ENCODE assay signal across 12 mouse cellular contexts in the genomic region with DNA sequence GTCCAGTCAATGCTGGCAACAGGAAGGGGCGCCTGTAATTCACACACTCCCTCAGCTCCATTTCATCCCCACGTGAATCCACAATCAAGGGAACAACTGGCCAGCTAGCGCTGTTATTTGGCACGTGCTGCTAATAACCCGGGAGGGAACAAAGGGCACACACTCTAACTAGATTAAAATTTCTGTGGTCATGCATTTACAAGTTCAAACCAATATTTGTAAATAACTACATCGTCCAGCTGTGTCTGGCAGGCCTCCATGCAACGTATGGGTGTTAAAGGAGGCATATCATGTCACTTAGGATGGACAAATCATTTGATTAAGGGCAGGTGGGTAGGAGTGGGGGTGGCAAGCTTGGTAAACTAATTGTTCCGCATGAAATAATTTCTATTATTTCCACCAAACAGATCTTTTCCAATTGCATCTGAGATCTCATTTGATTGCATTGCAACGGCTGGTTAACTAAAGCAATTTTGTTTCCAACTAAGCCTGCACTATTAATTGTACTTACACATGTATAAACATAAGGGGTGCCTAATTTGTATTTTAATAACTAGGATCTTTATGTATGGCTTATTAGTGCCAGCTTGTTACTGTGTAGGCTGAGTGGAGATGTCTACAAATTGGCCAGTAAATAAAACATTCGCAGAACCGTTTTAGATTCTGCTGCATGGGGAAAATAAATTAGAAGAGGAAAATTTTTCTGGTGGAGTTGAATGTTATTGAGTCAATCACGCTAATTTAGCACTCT.
DNase-seq lines count a peak whose midpoint lies in the region; ATAC-seq and TF ChIP-seq lines count a peak whose summit lies in the region.
"Had no signal": no experiment of that assay in that cellular context is flagged by ENCODE, and none has a peak within 500 bp of the region (broad histone marks: within the 10 kb centered on the region; RNA-seq: fewer than 3 reads in every experiment).

No protein-coding gene starts in this region.

- no peaks in the 10 kb centered on the region for H3K36me3 ChIP-seq in hindbrain, embryonic 11.5 days (ENCODE audit: control insufficient read depth, insufficient read depth, low read length)
- H3K36me3 ChIP-seq in hindbrain, embryonic 10.5 days, result no peaks in the 10 kb centered on the region
- no peaks in the 10 kb centered on the region for H3K36me3 ChIP-seq in forebrain, embryonic 12.5 days (replicated peaks)
- no peaks in the 10 kb centered on the region for H3K36me3 ChIP-seq in forebrain, postnatal 0 days (ENCODE audit: insufficient read depth)
- H3K36me3 ChIP-seq in midbrain, embryonic 14.5 days (ENCODE audit: control insufficient read depth, insufficient read depth, low read length), result no peaks in the 10 kb centered on the region

- no peak overlapping the region for H3K4me3 ChIP-seq in hindbrain, embryonic 11.5 days (ENCODE audit: low read depth, low read length)
- H3K4me3 ChIP-seq in hindbrain, embryonic 10.5 days, result no peak overlapping the region
- no peak overlapping the region for H3K4me3 ChIP-seq in forebrain, embryonic 12.5 days (replicated peaks)
- H3K4me3 ChIP-seq in forebrain, postnatal 0 days (ENCODE audit: low read depth, low read length), result no peak overlapping the region
- H3K4me3 ChIP-seq in midbrain, embryonic 14.5 days (replicated peaks; ENCODE audit: low read depth, low read length), result no peak overlapping the region
- H3K4me3 ChIP-seq: limb, embryonic 13.5 days had no signal

- ATAC-seq in hindbrain, embryonic 11.5 days (ENCODE audit: low FRiP score), result peak; percentile 82
- peak; percentile 86 for ATAC-seq in forebrain, embryonic 12.5 days (ENCODE audit: low FRiP score)
- ATAC-seq in forebrain, postnatal 0 days, result peak; percentile 32; the same call in 1 of the 2 replicates
- peak; percentile 62; the same call in 1 of the 2 replicates for ATAC-seq in midbrain, embryonic 14.5 days (ENCODE audit: low FRiP score, low TSS enrichment)

- H3K9ac ChIP-seq in hindbrain, embryonic 11.5 days (ENCODE audit: low read depth, low read length), result no peak overlapping the region
- H3K9ac ChIP-seq in forebrain, embryonic 12.5 days, result no peak overlapping the region
- H3K9ac ChIP-seq in forebrain, postnatal 0 days, result no peak overlapping the region
- H3K9ac ChIP-seq in midbrain, embryonic 14.5 days (replicated peaks; ENCODE audit: low read length), result no peak overlapping the region
- H3K9ac ChIP-seq: limb, embryonic 13.5 days had no signal

- no peak for TF ChIP-seq CTCF in forebrain, postnatal 0 days (IDR thresholded peaks at IDR 0.05; ENCODE audit: low read depth)

- H3K27me3 ChIP-seq in hindbrain, embryonic 11.5 days (ENCODE audit: control insufficient read depth, insufficient read depth, low read length), result no peaks in the 10 kb centered on the region
- no peaks in the 10 kb centered on the region for H3K27me3 ChIP-seq in hindbrain, embryonic 10.5 days (ENCODE audit: insufficient read depth, poor library complexity, severe bottlenecking)
- no peaks in the 10 kb centered on the region for H3K27me3 ChIP-seq in forebrain, embryonic 12.5 days
- H3K27me3 ChIP-seq in forebrain, postnatal 0 days (ENCODE audit: insufficient read depth, low read length), result no peaks in the 10 kb centered on the region
- H3K27me3 ChIP-seq in midbrain, embryonic 14.5 days (ENCODE audit: control insufficient read depth, insufficient read depth, low read length), result no peaks in the 10 kb centered on the region
- H3K27me3 ChIP-seq: CH12.LX; limb, embryonic 13.5 days had no signal

- no peak overlapping the region for H3K4me2 ChIP-seq in hindbrain, embryonic 11.5 days (replicated peaks; ENCODE audit: low read depth, low read length)
- H3K4me2 ChIP-seq in forebrain, embryonic 12.5 days, result no peak overlapping the region
- H3K4me2 ChIP-seq in forebrain, postnatal 0 days (ENCODE audit: low read depth), result no peak overlapping the region
- no peak overlapping the region for H3K4me2 ChIP-seq in midbrain, embryonic 14.5 days (ENCODE audit: low read length)
- H3K4me2 ChIP-seq: limb, embryonic 13.5 days had no signal

- no peaks in the 10 kb centered on the region for H3K4me1 ChIP-seq in hindbrain, embryonic 11.5 days (replicated peaks; ENCODE audit: control insufficient read depth, insufficient read depth, low read length)
- H3K4me1 ChIP-seq in hindbrain, embryonic 10.5 days (replicated peaks), result no peaks in the 10 kb centered on the region
- peaks cover 5% of the 10 kb centered on the region for H3K4me1 ChIP-seq in forebrain, embryonic 12.5 days
- H3K4me1 ChIP-seq in forebrain, postnatal 0 days (ENCODE audit: insufficient read depth), result no peaks in the 10 kb centered on the region
- H3K4me1 ChIP-seq in midbrain, embryonic 14.5 days (ENCODE audit: control insufficient read depth, insufficient read depth, low read length), result no peaks in the 10 kb centered on the region; the same call in 1 of the 2 replicates

- DNase-seq in hindbrain, embryonic 11.5 days (ENCODE audit: low spot score), result peak; percentile 12
- DNase-seq in hindbrain, embryonic 10.5 days (ENCODE audit: low spot score), result no peak
- DNase-seq in forebrain, postnatal 0 days, result peak; percentile 27
- DNase-seq in midbrain, embryonic 14.5 days, result peak; percentile 28
- no peak for DNase-seq in yolk sac, embryonic 10.5 days (ENCODE audit: low spot score)
- no peak for DNase-seq in testis, postnatal 10 days (ENCODE audit: low spot score)
- no peak for DNase-seq in ovary, adult 18-20 months (ENCODE audit: low spot score)
- DNase-seq: adrenal gland, adult 8-10 months; lung, adult 2 months had no signal

- no peaks in the 10 kb centered on the region for H3K9me3 ChIP-seq in hindbrain, embryonic 11.5 days (ENCODE audit: control insufficient read depth, low read length)
- no peaks in the 10 kb centered on the region for H3K9me3 ChIP-seq in hindbrain, embryonic 10.5 days
- H3K9me3 ChIP-seq in forebrain, embryonic 12.5 days, result no peaks in the 10 kb centered on the region
- H3K9me3 ChIP-seq in forebrain, postnatal 0 days (ENCODE audit: low read length), result no peaks in the 10 kb centered on the region
- no peaks in the 10 kb centered on the region for H3K9me3 ChIP-seq in midbrain, embryonic 14.5 days (ENCODE audit: control insufficient read depth, low read length)
- H3K9me3 ChIP-seq: limb, embryonic 13.5 days had no signal

- no peak overlapping the region for H3K27ac ChIP-seq in hindbrain, embryonic 11.5 days (ENCODE audit: low read depth, low read length)
- no peak overlapping the region for H3K27ac ChIP-seq in hindbrain, embryonic 10.5 days
- peak overlapping the region; percentile 56; the same call in 1 of the 2 replicates for H3K27ac ChIP-seq in forebrain, embryonic 12.5 days
- no peak overlapping the region for H3K27ac ChIP-seq in forebrain, postnatal 0 days (ENCODE audit: low read depth, low read length)
- H3K27ac ChIP-seq in midbrain, embryonic 14.5 days (replicated peaks; ENCODE audit: low read depth, low read length), result no peak overlapping the region
- H3K27ac ChIP-seq: limb, embryonic 13.5 days had no signal

- WGBS in hindbrain, embryonic 11.5 days, result 72% methylated on average over 12 of the region's 12 CpGs
- 78% methylated on average over 12 of the region's 12 CpGs for WGBS in hindbrain, embryonic 10.5 days
- 37% methylated on average over 12 of the region's 12 CpGs for WGBS in forebrain, embryonic 12.5 days
- 15% methylated on average over 12 of the region's 12 CpGs for WGBS in forebrain, postnatal 0 days
- WGBS in midbrain, embryonic 14.5 days, result 46% methylated on average over 12 of the region's 12 CpGs

Comparison
In these comparisons a context has a peak if more than half of its experiments do, and no peak if none do; other contexts are left out.
1. DNase-seq: peak in hindbrain, embryonic 11.5 days (single experiment), forebrain, postnatal 0 days (single experiment) and midbrain, embryonic 14.5 days (single experiment); none in hindbrain, embryonic 10.5 days (single experiment), yolk sac, embryonic 10.5 days (single experiment), testis, postnatal 10 days (single experiment) and ovary, adult 18-20 months (single experiment).
2. ATAC-seq: peak in every context shown above with its lines; median percentile 86 in forebrain, embryonic 12.5 days; 82 in hindbrain, embryonic 11.5 days; 62 in midbrain, embryonic 14.5 days; 32 in forebrain, postnatal 0 days.